Mouse (Mus musculus) cerebellum, adult 2 months (tissue): ENCODE data around the gene Tmem163.

Experiments used
- CTCF ChIP-seq: fragments of 200-500 bp; IDR thresholded peaks from 2 replicates; pipeline ENCODE4 v1.5.1; 2011; ENCODE audit warnings: low read depth, mild to moderate bottlenecking, control low read depth, low read length, moderate library complexity, borderline replicate concordance; ENCODE audit not compliant: insufficient read depth
- POLR2A ChIP-seq: fragments of 200-500 bp; IDR thresholded peaks from 2 replicates; pipeline ENCODE4 v1.6.1; 2011; ENCODE audit warnings: low read length, control low read depth, borderline replicate concordance; ENCODE audit not compliant: insufficient read depth

GRCm38 (mm10) chr1:127475756-127476155, 203.6 kb downstream of the Tmem163 start:
- TF ChIP-seq CTCF (no peak), POLR2A (no peak)
